ENCODE assay signal across 15 mouse cellular contexts in the genomic region with DNA sequence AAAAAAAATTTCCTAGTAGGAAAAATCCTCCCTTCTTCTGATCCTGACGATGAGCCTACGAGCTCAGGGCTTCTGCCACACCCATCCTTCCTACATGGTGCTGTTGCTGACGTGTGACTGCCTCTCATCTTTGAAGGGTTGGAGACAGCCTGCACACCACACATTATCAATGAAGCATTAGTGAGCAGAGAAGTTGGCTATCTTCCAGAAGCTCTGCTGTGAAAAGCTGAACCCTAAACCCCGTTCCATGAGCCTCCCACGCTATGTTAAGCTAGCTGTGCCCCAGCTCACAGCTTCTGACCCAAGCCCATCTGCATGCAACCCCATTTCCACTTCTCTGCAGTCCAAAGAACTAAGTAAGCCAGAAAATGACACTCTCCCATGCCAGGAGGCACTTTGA.
DNase-seq lines count a peak whose midpoint lies in the region; ATAC-seq and TF ChIP-seq lines count a peak whose summit lies in the region.
"Had no signal": no experiment of that assay in that cellular context is flagged by ENCODE, and none has a peak within 500 bp of the region (broad histone marks: within the 10 kb centered on the region; RNA-seq: fewer than 3 reads in every experiment).

No protein-coding gene starts in this region.

- H3K36me3 ChIP-seq in hindbrain, embryonic 13.5 days, result no peaks in the 10 kb centered on the region
- no peaks in the 10 kb centered on the region for H3K36me3 ChIP-seq in hindbrain, embryonic 10.5 days
- H3K36me3 ChIP-seq: embryonic facial prominence, embryonic 15.5 days; heart, embryonic 12.5 days; limb, embryonic 12.5 days had no signal

- 61% methylated on average over 5 of the region's 5 CpGs for WGBS in hindbrain, embryonic 13.5 days
- 85% methylated on average over 5 of the region's 5 CpGs for WGBS in hindbrain, embryonic 10.5 days

- intact Hi-C loops in heart, postnatal 36 days (cut with DNase I), result no loop called here

- no peak for TF ChIP-seq CTCF in brain, embryonic 14.5 days (IDR thresholded peaks at IDR 0.05; ENCODE audit: borderline replicate concordance, extremely low read depth, insufficient read depth, insufficient read length)

- peak overlapping the region; percentile 20; the same call in 1 of the 2 replicates for H3K27ac ChIP-seq in hindbrain, embryonic 13.5 days
- no peak overlapping the region for H3K27ac ChIP-seq in hindbrain, embryonic 10.5 days
- H3K27ac ChIP-seq: embryonic facial prominence, embryonic 15.5 days; limb, embryonic 12.5 days had no signal

- no peak overlapping the region for H3K9ac ChIP-seq in hindbrain, embryonic 13.5 days
- H3K9ac ChIP-seq: embryonic facial prominence, embryonic 15.5 days; heart, embryonic 12.5 days; limb, embryonic 12.5 days; liver, postnatal 0 days had no signal

- no peaks in the 10 kb centered on the region for H3K27me3 ChIP-seq in hindbrain, embryonic 13.5 days
- no peaks in the 10 kb centered on the region for H3K27me3 ChIP-seq in hindbrain, embryonic 10.5 days (ENCODE audit: insufficient read depth, poor library complexity, severe bottlenecking)
- H3K27me3 ChIP-seq: CH12.LX; embryonic facial prominence, embryonic 15.5 days; heart, embryonic 12.5 days; limb, embryonic 12.5 days; megakaryocyte, embryonic 14.5 days; Patski had no signal

- no peak; the same call in 1 of the 2 replicates for ATAC-seq in hindbrain, embryonic 13.5 days (ENCODE audit: low FRiP score)
- peak; percentile 82 for ATAC-seq in inflammation-experienced regulatory T-cells, adult 6 months
- ATAC-seq: liver, postnatal 0 days; Patski had no signal

- no peak overlapping the region for H3K4me3 ChIP-seq in hindbrain, embryonic 13.5 days
- no peak overlapping the region for H3K4me3 ChIP-seq in hindbrain, embryonic 10.5 days
- H3K4me3 ChIP-seq: embryonic facial prominence, embryonic 15.5 days; heart, embryonic 12.5 days; limb, embryonic 12.5 days; megakaryocyte, embryonic 14.5 days had no signal

- no peaks in the 10 kb centered on the region for H3K9me3 ChIP-seq in hindbrain, embryonic 13.5 days
- H3K9me3 ChIP-seq in hindbrain, embryonic 10.5 days, result no peaks in the 10 kb centered on the region
- H3K9me3 ChIP-seq: embryonic facial prominence, embryonic 15.5 days; heart, embryonic 12.5 days; limb, embryonic 12.5 days; megakaryocyte, embryonic 14.5 days had no signal

- peaks cover 11% of the 10 kb centered on the region; the same call in 1 of the 2 replicates for H3K4me1 ChIP-seq in hindbrain, embryonic 13.5 days (replicated peaks)
- H3K4me1 ChIP-seq in hindbrain, embryonic 10.5 days (replicated peaks), result peaks cover 4% of the 10 kb centered on the region; the same call in 1 of the 2 replicates
- H3K4me1 ChIP-seq: embryonic facial prominence, embryonic 15.5 days; limb, embryonic 12.5 days; megakaryocyte, embryonic 14.5 days had no signal

- no peak for DNase-seq in hindbrain, embryonic 10.5 days (ENCODE audit: low spot score)
- DNase-seq in lung, postnatal 10 days, result peak; percentile 4
- no peak for DNase-seq in lung, postnatal 14 days
- DNase-seq in brain, embryonic 14.5 days (ENCODE audit: low read depth), result peak; percentile 65
- DNase-seq in heart, postnatal 36 days, result no peak
- DNase-seq: kidney, adult 8-10 months; liver, postnatal 0 days had no signal

- TF ChIP-seq POLR2A in brain, embryonic 14.5 days (IDR thresholded peaks at IDR 0.05; ENCODE audit: borderline replicate concordance, extremely low read depth, insufficient read depth, insufficient read length, poor library complexity, severe bottlenecking), result no peak

- no peak overlapping the region for H3K4me2 ChIP-seq in hindbrain, embryonic 13.5 days
- H3K4me2 ChIP-seq: embryonic facial prominence, embryonic 15.5 days; heart, embryonic 12.5 days; limb, embryonic 12.5 days had no signal

Comparison
In these comparisons a context has a peak if more than half of its experiments do, and no peak if none do; other contexts are left out.
1. DNase-seq: peak in lung, postnatal 10 days (single experiment) and brain, embryonic 14.5 days (single experiment); none in hindbrain, embryonic 10.5 days (single experiment), lung, postnatal 14 days (single experiment) and heart, postnatal 36 days (0 of 2).